Mouse (Mus musculus) kidney, adult 8-10 months (tissue): ENCODE measurements at regions not wholly inside any gene's neighbourhood (a gene's known extent, or its start where the extent isn't known, plus 50 kb on each side); places are given as distances from the start of the nearest gene placed in this dataset.

Experiments
- DNase-seq, 2 experiments: peaks; one replicate each; pipeline ENCODE4 v3.0.0; 2022

DNA sequence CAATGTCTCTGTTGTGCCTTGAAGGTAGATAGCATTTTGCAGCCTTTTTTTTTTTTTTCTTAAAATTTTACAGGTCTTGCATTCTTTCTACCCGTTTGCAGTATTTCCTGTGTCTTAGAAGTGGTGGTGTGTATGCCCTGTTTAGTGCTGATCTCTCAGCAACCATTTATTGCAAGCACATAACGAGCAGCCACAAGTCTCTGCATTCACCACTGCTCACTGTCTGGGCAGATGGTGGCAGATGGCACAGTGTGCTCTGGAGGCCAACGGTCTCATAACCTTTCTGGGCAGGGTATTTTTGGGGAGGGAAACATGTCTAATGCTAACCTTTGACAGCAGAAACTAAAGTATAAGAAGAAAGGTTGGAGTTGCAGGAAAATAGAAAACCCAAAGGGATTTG lies 266.1 kb upstream of the Ptger4 start:
- DNase-seq = no peak

DNA sequence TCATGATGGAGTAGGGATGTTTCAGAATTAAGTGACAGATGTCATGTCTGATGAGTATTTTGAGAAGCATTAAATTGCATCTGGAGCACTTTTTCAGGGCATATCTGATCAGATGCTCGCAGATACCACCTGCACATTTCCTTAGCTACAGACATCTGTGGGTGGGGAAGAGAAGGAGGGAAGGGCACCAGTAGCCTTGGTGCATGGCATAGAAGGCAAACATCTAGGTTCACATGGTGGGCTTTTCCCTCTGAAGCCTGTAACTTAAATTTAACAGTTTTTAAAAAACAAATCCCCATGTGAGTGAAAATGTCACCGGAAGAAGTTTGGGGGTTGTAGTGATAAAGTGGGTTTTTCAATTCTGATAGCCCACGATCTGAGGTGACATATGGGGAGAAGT lies 267.1 kb upstream of the Ptger4 start:
- no peak for DNase-seq

DNA sequence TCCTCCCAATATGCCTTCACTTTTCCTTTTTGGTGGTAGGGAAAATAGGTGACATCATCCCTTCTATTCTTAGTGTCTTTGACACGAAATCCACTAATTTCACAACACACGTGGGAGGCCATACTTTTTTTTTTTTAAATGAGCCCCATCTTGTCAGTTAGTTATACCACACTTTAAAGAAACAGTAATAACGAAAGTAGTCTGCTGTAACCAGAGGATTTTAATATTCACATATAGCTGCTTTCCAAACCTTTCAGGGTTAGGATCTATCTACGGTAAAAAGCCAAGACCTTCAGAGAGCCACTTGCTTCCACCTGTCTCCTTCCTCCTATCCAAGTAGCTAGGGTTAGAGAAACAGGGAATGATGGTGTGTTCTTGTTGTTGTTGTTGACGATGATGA lies 268.6 kb upstream of the Ptger4 start:
- DNase-seq = no peak

DNA sequence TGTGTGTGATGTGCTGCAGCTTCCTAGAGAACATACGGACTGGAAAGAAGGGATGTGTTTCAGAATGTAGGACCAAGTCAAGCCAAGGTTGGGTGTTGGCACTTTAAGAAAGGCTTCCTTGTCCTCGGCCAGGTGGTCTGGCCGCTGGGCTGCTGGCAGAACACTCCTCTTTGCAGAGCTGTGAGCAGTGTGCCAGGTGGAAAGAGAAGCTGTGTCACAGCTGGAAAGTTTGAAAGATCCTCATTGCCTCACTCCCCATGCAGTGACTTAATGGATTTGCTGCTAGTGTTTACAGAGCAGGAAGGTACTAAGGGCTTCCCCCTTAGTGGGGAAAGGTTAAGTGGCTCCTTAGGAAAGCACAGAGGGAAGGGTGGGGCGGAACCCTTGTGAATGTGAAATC lies 269.2 kb upstream of the Ptger4 start:
- no peak for DNase-seq

DNA sequence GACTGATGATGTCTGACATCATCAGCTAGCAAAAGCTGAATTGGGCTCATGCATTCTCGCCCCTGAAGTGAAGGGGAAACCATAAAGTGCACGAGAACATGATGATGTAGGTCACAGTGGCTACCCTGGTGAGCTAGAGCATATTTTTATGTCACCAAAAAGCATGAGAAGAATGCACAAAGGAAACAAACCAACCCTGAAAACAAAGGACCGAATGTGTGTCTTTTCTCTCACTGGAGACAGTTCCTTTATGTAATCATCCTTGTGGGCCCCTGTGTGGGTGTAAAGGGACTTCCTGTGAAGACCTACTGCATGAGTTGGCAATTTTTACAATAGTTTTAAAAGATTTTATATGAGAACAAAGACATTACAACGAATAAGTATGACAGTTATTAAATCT lies 270.2 kb upstream of the Ptger4 start:
- no peak for DNase-seq

DNA sequence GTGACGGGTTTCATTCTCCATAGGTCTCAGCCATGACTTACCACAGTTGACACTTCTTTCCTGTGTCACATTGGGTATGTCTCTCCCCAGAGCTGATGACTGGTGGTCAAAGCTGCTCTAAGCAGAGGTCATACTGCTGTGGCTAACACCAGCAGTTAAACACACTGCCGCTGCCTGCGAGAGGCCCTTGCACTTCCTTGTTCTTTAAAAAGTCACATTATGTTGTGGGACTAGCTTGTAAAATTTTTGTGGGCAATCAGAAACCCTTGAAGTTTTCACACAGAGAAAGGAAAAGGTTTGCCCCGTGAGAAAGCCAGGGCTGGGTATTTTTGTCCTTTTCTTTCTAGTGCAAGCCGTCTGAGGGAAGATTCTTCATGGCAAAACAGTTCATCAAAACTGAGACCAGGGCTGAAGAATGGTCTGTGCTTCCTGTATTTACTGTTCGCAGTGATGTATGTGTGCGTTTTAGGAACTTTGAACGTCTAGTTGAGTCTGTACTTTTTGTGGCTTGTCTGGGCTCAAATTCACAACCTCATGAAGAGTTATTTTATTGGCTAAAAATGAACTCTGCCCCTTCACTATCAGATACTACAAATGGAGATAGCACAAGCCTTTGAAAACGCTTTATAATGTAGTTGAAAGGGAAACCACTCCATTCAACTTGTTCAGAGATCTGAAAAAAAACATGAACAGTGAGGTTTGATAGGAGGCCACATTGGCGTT lies 273.4 kb upstream of the Ptger4 start:
- no peak for DNase-seq

DNA sequence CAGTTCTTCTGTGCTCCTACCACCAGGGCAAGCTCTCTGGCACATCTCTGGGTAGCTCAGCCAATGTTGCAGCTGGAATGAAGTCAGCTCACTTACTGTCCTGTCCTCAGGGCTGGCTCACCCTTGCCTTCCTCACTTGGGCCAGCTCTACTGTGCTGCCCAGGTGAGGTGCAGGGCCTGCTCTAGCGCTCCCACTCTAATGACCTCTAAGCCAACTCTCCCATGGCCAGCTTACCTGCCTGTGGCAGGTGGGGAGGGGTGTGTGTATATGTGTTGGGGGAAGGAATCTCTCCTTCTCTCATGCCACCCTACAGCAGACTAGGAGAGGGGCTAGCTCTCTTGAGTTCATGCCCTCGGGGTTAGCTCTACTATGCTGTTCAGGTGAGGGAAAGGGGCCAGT lies 275.6 kb upstream of the Ptger4 start:
- no peak for DNase-seq

DNA sequence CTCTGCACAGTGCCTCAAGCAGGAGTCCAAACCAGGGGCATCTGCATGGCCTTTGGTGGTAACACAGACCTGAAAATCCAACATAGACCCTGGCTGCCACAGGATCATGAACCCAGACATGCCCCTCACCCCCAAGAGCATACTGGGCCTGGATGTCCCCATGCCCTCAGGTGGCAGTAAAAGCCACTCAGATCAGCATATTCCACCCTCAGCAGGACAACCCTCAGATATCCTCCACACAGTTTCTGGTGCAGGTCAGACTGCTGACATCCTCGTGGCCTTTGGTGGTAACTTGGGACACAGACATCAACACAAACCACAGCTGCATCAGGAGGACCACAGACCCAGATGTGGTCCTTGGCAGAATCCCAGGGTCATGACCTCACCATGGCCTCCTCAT lies 276.0 kb upstream of the Ptger4 start:
- no peak for DNase-seq

DNA sequence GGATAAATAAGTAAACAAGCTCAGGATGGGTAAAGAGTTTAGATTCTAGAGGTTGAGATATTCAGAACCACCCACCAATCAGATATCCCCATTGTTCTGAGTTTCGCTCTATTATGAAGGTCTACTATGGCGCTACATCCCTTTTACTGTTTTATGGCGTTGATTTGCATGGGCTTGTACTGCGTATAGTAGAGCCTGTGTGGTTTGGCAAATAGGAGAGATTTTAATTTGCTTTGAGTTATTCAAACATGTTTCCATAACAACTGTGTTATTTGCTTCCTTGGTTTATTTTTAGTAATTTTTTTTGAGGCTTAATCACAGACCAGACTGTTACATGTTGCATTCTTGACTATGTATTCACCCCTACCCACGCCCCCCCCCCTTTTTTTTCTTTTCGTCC lies 284.6 kb upstream of the Ptger4 start:
- DNase-seq = no peak

DNA sequence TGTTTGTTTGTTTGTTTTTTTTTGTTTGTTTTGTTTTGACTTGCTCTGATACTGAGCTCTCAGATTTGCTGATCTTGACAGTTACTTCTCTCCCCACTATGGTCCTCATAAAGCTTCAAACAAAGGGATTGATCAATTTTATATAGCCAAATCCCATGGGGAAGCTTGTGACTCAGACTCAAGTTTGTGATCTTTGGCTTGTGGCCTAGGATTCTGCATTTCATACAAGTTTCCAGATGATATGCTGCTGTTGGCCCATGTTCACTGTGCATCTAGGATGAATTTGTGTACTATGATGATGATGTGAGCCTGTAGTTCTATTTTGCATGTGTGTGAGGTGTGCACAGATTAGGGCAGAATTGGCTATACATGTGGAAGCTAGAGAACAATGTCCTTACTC lies 289.7 kb upstream of the Ptger4 start:
- DNase-seq = no peak

DNA sequence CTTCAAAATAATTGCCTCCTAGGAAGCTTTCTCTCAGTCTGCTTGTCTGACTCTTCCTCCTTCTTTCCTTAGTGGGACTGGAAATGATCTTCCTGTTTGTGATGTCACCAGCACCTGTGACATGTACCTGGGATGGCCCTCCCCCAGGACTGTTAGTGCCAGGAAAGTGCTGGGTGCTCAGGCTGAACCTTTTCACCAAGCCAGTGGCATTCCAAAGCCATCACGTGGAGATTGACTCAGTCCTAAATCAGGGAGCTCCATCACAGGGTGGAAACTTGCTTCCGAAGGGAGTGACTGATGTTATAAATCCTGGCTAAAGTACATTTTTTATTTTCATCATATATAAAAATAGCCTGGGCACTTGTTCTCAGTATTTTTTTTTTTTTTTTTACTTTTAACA lies 293.4 kb upstream of the Ptger4 start:
- no peak for DNase-seq

DNA sequence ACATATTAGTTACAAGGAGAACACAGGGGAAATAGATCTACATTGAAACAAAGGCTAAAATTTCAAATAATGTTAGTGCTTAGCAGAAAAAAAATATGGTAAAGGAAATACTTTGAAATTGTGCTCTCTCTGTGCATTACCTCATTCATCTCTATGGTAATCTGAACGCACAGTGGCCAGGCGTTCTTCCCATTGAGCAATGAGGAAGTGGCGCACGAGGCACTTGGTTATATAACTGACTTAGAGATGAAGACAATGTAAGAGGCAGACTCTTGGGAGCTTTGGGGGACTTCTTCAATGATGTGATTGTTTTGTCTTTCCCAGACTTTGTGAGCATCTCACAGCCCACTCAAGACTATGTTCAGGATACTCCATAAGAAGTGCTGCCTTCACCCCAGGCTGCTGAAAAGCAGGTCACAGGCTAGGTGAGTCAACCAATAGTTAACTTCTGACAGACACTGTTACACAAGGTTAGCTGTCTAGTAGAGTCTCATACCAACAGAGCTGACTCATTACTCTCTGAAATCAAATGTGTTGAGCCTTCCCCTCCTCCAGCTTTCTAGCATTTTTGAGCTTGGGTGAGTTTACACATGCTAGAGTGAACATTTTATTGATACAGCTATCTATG lies 295.4 kb upstream of the Ptger4 start:
- no peak for DNase-seq

DNA sequence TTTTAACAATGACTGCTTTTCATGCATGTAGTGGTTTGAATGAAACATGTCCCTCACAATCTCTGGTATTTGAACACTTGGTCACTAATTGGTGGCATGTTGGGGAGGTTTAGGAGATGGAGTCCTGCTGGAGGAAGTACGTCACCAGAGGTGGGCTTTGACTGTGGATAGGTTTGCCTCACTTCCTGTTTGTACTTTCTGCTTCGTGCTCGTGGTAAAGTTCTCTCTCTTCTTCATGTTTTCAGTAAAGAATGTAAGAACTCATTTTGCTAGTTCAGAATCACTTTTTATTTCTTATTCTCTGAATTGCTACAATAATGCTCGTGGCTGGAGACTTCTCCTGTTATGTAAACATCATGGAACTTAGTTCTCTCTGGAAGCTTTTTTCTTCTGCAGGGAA lies 310.5 kb upstream of the Ptger4 start:
- no peak for DNase-seq

DNA sequence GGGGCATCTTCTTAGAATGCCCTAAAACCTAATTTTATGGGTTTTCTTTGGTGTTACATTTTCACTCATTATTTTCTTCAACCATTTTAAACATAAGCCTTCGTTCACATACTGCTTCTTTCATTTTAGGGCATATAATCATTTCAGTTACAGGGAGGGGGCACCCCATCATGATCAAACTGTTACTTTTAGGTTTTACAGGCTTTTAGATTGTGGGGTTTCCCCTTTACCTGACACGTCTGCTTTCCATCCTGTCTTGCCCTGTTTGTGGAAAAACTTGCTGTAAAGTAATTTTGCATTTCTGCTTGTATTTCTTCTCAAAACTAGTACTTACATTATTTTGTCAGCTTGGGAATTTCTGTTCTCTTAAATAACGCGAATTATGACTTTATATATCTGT lies 310.9 kb upstream of the Ptger4 start:
- no peak for DNase-seq

DNA sequence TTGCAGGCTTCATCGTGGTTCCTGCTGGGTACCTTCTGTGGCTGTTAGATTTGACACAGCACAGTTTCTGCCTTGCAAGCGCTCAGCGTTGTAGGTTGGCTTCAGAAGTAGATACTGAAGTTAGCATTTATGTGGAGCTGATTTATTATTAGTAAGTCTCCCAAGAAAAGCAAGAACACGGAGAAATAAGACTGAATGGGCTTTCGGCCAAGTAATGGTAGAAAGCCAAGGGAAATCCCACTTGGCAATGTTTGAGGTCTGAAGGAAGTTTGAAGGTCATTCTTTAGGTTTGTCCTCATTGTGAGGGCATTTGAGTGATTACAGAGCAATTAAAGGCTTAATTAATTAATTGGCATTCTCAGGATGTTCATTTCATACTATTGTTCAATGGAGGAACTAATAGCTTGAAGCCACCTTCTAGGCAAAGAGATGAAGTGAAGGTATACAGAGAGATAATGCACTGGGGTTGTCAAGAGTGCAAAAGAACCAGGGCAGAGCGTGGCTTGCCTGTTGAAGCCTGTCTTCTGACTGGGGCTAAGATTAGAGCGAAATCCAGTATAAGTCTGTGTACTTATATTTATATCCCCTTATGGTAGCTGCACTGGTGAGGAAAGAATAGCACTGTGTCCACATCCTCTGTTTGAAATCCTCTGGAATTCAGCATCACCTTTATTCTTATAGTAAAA lies 311.5 kb upstream of the Ptger4 start:
- peak in 1 of 2 experiments; percentile 5 for DNase-seq

DNA sequence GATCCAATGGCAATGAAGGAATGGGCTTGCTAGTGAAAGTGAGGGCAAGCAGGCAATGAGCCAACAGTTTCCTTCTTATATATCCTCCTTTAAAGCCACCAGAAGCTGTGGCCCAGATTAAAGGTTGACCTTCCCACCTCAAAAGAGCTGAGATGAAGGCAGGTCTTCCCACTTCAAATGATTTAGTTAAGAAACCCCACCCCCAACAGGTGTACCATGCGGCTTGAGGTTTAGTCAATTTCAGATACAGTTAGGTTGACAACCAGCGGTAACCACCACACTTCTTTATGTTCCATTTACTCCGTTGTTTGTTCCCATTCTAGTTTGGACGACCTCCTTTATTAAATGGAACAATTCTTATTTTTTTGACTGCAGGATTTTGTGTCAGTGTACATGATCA lies 317.8 kb upstream of the Ptger4 start:
- no peak for DNase-seq

DNA sequence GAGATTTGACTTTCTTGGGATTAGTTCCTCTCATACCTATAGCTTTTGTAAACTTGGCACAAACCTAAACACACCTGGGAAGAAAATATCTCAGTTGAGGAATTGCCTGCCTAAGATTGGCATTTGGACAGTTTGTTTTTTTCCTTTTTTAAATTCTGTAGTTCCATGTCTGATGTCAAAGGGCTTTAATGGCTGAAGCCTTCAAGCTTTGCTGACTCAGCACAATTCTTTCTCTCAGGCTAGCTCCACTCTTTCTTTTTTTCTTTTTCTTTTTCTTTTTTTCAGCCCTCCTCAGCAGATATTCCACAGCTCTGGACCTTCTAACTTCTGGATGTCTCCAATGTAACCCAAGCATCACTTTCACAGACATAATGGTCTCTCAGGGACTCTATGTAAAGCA lies 330.4 kb upstream of the Ptger4 start:
- DNase-seq = no peak

DNA sequence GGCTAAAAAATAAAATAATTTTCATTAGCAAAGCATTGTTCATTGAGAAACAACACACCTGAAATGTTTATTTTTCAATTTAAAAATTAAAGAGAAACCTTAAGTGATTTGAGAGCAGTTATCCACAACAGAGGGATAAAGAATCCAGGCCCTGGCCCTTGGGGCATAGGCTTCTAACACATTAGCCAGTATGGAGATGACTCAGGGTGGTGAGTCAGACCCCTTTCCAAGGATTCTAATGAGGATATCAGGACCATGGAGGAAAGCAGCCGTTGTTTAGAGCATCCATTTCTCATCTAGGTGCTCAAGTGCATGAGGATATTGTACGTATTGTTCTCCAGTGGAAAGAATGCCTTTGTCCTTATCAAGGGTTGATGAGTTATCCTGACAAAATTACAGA lies 335.6 kb upstream of the Ptger4 start:
- DNase-seq = no peak

DNA sequence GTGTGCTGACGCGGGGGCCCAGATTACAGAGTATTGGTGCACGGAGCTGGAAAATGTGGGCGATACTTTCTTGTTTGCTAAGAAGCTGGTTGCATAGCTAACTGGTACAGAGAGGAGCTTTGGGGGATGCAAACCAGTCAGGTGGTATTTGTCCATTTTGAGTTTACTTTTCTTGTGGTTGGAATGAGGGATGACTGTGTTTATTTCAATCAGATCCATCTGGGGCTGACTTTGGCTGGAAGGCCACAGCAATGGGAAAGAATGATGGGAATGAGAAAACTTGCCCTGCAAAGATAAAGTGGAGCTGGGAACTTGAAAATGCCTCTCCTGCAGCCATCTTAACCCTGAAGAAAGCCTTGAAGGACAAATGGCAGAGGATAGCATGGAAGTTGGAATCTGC lies 336.4 kb upstream of the Ptger4 start:
- DNase-seq = no peak

DNA sequence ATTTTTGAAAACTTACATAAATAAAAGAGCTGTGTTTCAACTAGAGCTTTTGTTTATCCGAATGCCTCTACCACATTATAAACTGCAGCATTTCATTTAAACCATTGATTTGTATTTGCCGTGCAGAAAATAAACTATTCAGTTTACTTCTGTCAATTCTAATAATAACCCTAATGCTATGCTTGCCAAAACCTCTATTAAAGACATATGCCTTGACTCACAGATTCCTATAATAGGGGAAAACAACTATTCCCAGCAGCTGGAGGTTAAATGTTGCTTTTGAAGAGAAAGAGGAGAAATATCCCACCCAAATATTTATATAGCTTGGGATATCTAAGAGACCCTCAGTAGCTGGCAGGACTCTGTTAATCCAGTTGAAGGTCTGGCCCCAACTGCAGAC lies 340.4 kb upstream of the Ptger4 start:
- no peak for DNase-seq

DNA sequence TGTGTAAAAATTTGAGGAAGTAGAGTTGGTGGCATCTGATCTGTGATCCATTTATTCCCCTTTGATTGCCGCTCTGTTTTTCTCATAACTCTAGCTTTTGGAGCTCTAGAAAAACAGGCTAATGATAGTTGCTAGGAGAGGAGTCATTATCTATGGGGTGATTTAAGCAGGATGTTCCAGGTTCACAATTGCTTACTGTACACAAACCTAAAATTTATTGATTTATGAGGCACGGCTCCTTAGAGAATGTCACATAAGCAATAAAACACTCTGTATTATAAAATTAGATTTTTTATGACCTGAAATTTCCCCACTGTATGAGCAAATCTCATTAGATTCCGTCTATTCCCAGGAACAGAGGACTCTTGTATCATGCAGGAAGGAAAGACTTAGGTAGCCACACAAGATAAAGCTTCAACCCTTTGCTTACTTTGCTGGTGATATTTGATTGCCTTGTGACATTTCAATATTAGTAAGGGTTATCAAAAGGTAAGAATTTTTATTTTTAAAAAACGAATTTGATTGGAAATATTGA lies 360.8 kb upstream of the Ptger4 start:
- no peak for DNase-seq

DNA sequence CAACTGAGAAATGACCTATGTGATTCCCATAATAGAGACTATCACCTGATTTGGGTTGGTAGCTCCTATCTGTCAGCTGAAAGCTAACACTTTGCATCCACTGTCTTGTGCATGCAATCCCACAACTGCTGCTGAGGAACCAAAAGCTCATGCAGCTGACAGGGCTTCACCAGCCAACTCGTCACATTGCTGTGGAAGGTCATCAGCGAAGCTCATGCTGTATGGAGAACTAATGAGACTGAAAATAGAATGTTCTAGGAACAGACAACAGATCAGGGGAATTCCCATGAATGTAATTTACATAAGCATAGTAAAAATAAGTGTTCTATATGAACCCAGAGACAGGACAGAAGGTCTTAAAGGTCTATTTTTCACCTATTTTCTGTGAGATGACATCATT lies 363.5 kb upstream of the Ptger4 start:
- DNase-seq = no peak

DNA sequence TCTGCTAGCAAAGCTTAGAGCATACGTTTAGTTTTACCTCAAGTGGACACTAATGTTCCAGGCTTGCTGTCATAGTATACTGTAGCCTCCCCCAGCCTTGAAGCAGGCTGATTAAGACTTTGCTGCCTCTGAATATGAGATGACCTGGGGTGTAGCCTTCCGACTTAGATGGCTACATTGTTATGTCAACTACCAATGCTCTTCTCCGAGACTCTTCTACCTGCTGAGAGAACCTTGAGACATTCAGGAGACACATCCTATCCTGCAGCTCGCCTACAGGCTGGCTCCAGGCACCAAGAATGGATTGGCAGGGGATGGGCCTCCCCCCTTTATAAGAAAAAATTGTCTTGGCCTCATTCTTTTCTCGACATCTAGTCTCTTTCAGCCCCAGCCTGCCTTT lies 379.0 kb upstream of the Ptger4 start:
- DNase-seq = no peak

DNA sequence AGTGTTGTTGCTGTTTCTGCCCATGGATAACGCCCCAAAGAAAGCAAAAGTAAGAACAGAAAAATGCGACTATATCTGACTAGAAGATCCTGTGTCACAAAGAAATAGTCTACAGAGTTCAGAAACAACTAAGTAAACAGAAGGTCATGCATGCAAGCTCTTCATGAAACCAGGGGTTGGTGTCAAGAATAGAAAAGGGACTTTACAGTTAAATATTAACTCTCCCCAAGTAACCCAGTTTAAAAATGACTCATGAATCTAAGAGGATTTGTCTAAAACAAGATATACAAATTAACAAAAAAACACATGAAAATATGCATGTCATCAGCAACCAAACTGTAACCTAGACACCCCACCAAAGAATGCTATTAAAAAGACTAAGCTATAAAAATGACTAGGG lies 381.4 kb upstream of the Ptger4 start:
- no peak for DNase-seq
